Mouse (Mus musculus): ENCODE measurements around the gene Map9.

GRCm38 (mm10) chr3:82417958-82418357 is 60.1 kb downstream of the Map9 start:
- no peak for TF ChIP-seq CTCF (IDR thresholded peaks at IDR 0.05; ENCODE audit: low read depth)
- TF ChIP-seq EP300 (IDR thresholded peaks at IDR 0.05; ENCODE audit: low read depth): no peak

Data from liver, embryonic 14.5 days (tissue).